Mouse (Mus musculus) lung, adult 2 months (tissue): ENCODE results near the gene Tmem200b.

Experiments
- CTCF ChIP-seq: fragments of 200-500 bp; IDR thresholded peaks from 2 replicates; pipeline ENCODE4 v1.5.1; 2011; ENCODE audit warnings: mild to moderate bottlenecking, low read length, control low read depth; ENCODE audit not compliant: insufficient read depth
- POLR2A ChIP-seq: fragments of 200-500 bp; IDR thresholded peaks from 2 replicates; pipeline ENCODE4 v1.6.1; 2011; ENCODE audit warnings: low read depth, mild to moderate bottlenecking, control low read depth, low read length, borderline replicate concordance; ENCODE audit errors: extremely low read depth

DNA sequence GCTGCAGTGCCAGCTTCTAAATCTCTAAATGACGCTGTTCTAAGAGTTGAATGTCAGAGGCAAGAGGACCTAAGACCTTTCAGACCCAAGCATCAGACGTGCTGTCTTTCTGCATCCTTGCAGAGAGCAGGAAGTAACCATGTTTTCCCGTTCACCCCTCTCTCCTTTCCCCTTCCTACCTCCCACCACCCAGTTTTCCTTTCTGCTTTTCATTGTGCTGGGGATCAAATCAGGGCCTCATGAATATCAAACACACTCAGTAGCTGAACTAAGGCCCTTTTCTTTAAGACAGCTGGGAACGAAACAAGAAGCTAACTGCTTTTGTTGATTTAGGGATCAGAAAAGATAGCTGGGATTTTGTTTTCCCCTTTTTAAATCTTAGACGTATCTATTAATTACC lies 28.3 kb downstream of the Tmem200b start:
- TF ChIP-seq CTCF, result no peak
- TF ChIP-seq POLR2A, result no peak
